Mouse (Mus musculus): ENCODE data around the gene Hoxd9. TPM values are rescaled to one million over a fixed set of nuclear protein-coding genes. Genes with fewer than 3 reads are reported as not detected.

Hoxd9 gene
- polyA plus RNA-seq, 1 experiment from 2014 or later: 1.6 TPM

DNA sequence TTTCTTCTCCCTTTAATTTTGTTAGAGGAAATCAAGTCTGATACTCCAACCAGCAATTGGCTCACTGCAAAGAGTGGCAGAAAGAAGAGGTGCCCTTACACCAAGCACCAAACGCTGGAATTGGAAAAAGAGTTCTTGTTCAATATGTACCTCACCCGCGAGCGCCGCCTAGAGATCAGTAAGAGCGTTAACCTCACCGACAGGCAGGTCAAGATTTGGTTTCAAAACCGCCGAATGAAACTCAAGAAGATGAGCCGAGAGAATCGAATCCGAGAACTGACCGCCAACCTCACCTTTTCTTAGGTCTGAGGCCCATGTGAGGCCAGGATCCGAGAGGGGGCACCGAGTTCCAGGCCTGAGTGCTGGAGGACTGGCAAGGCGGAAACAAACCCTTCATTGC is 3.5 kb upstream of the Hoxd9 start:
- H3K27ac ChIP-seq (ENCODE audit: low read depth, low read length): no peak overlapping the region
- H3K4me2 ChIP-seq (replicated peaks; ENCODE audit: low read depth): no peak overlapping the region
- H3K27me3 ChIP-seq (replicated peaks; ENCODE audit: control insufficient read depth, insufficient read depth, low read length): peaks cover 98% of the 10 kb centered on the region
- H3K4me1 ChIP-seq (replicated peaks; ENCODE audit: control insufficient read depth, insufficient read depth, low read length): 0 out of 2 replicates have a peak, but pooled peaks cover 2% of the 10 kb centered on the region
- 4% methylated on average over 16 of the region's 16 CpGs for WGBS
- H3K9ac ChIP-seq (ENCODE audit: low read depth, low read length): no peak overlapping the region
- peak overlapping the region; percentile 11; the same call in 1 of the 2 replicates for H3K4me3 ChIP-seq (ENCODE audit: low read depth, low read length)
- no peaks in the 10 kb centered on the region for H3K9me3 ChIP-seq (ENCODE audit: control insufficient read depth)
- TF ChIP-seq CTCF (IDR thresholded peaks at IDR 0.05; ENCODE audit: low read depth): peak; percentile 63
- ATAC-seq: no peak
- no peaks in the 10 kb centered on the region for H3K36me3 ChIP-seq (ENCODE audit: control insufficient read depth, insufficient read depth)

GRCm38 (mm10) chr2:74695383-74695782 is 2.1 kb upstream of the Hoxd9 start:
- Histone ChIP-seq H3K4me2 (replicated peaks; ENCODE audit: low read depth) (no peak overlapping the region), H3K9me3 (ENCODE audit: control insufficient read depth) (no peaks in the 10 kb centered on the region), H3K4me1 (replicated peaks; ENCODE audit: control insufficient read depth, insufficient read depth, low read length) (0 out of 2 replicates have a peak, but pooled peaks cover 2% of the 10 kb centered on the region), H3K4me3 (ENCODE audit: low read depth, low read length) (no peak overlapping the region), H3K27ac (ENCODE audit: low read depth, low read length) (no peak overlapping the region), H3K9ac (ENCODE audit: low read depth, low read length) (no peak overlapping the region), H3K27me3 (replicated peaks; ENCODE audit: control insufficient read depth, insufficient read depth, low read length) (peaks cover 100% of the 10 kb centered on the region), H3K36me3 (ENCODE audit: control insufficient read depth, insufficient read depth) (no peaks in the 10 kb centered on the region)
- no peak for TF ChIP-seq CTCF (IDR thresholded peaks at IDR 0.05; ENCODE audit: low read depth)
- no peak for ATAC-seq
- 8% methylated on average over 1 of the region's 1 CpGs for WGBS

DNA sequence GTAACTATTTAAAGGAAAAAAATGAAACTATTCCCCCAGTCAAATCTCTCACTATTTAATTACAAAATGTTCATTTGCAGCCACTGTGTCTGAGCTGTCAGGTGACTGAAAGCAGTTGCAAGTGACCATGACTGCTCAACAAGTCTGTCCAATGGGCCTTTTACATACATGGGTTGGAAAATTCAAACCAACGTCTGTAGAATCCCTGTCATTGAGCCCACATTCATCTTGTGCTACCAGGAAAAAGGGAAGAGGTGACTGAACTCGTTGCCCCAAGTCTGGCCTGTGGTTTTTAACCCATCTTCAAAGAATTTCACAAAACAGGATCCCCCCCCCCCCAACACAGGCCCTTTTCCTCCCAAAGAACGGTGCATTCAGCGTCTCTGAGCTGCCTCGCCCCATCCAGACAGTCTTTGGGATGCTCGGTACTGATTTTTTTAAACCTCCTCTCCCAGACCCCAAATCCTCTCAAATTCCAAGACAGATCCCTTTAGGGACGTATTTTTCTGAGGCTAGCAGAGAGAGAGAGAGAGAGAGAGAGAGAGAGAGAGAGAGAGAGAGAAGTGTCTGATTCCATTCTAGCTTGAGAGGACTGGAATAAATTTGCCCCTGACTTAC is 1.6 kb upstream of the Hoxd9 start:
- 9% methylated on average over 7 of the region's 7 CpGs for WGBS
- Histone ChIP-seq H3K36me3 (ENCODE audit: control insufficient read depth, insufficient read depth) (no peaks in the 10 kb centered on the region), H3K4me1 (replicated peaks; ENCODE audit: control insufficient read depth, insufficient read depth, low read length) (0 out of 2 replicates have a peak, but pooled peaks cover 2% of the 10 kb centered on the region), H3K9ac (ENCODE audit: low read depth, low read length) (no peak overlapping the region), H3K9me3 (ENCODE audit: control insufficient read depth) (no peaks in the 10 kb centered on the region), H3K27ac (ENCODE audit: low read depth, low read length) (no peak overlapping the region), H3K27me3 (replicated peaks; ENCODE audit: control insufficient read depth, insufficient read depth, low read length) (peaks cover 100% of the 10 kb centered on the region), H3K4me2 (replicated peaks; ENCODE audit: low read depth) (no peak overlapping the region), H3K4me3 (ENCODE audit: low read depth, low read length) (no peak overlapping the region)
- no peak for ATAC-seq
- TF ChIP-seq CTCF (IDR thresholded peaks at IDR 0.05; ENCODE audit: low read depth): no peak

DNA sequence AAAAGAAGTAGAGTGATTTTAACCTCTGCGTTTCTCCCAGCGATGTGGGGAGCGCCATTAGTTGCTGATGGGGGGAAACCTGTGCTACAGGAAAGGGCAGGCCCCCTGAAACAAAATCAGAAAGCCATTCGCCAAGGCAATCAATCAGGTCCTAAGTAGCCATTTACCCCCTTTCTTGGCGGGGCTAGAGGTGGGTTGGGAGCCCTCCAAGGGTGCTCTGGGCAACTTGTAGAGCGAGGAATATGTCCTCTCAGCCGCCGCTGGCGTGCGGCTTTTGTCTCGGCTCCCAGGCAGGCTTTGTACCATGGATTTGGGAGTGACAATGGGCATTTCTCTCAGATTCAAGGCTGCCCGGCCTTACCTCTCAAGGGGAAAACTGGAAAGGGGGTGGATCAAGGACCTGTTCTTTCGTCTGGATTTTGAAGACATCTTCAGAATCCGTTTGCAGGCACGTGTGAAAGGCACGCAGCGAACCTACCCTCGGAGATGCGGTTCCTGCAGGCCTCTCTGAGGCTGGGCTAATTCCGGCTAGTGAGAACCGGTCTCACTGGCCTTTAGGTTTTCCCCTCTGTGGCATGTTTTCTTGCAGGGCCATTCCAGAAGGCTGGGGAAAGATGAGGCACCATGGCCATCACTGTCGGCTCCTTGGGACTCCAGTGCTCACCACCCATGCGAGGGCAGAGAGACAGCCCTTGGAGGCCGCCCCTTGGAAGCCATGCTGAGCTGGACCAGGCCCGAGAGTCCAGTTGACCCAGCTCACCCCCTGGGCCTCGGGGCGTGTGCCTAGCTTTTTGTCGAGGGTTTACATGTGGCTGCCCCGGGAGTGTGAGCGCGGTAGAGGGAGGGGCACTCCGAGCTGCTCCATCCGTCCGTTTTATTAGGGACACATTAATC is 838 bp upstream of the Hoxd9 start:
- no peak for ATAC-seq
- no peaks in the 10 kb centered on the region for H3K36me3 ChIP-seq (ENCODE audit: control insufficient read depth, insufficient read depth)
- no peaks in the 10 kb centered on the region for H3K9me3 ChIP-seq (ENCODE audit: control insufficient read depth)
- WGBS: 6% methylated on average over 34 of the region's 34 CpGs
- no peak overlapping the region for H3K9ac ChIP-seq (ENCODE audit: low read depth, low read length)
- H3K4me3 ChIP-seq (ENCODE audit: low read depth, low read length): peak overlapping the region; percentile 45; the same call in 1 of the 2 replicates
- H3K27me3 ChIP-seq (replicated peaks; ENCODE audit: control insufficient read depth, insufficient read depth, low read length): peaks cover 100% of the 10 kb centered on the region
- 0 out of 2 replicates have a peak, but pooled peaks cover 2% of the 10 kb centered on the region for H3K4me1 ChIP-seq (replicated peaks; ENCODE audit: control insufficient read depth, insufficient read depth, low read length)
- 0 out of 2 replicates have a peak overlapping the region, but pooled peaks have one; percentile 17 for H3K4me2 ChIP-seq (replicated peaks; ENCODE audit: low read depth)
- TF ChIP-seq CTCF (IDR thresholded peaks at IDR 0.05; ENCODE audit: low read depth): no peak
- no peak overlapping the region for H3K27ac ChIP-seq (ENCODE audit: low read depth, low read length)

- Histone ChIP-seq H3K9me3 (ENCODE audit: control insufficient read depth) (no peaks in the 10 kb centered on the region), H3K36me3 (ENCODE audit: control insufficient read depth, insufficient read depth) (no peaks in the 10 kb centered on the region), H3K9ac (ENCODE audit: low read depth, low read length) (peak overlapping the region; percentile 40; the same call in 1 of the 2 replicates), H3K4me2 (replicated peaks; ENCODE audit: low read depth) (peak overlapping the region; percentile 65), H3K27ac (ENCODE audit: low read depth, low read length) (no peak overlapping the region), H3K4me1 (replicated peaks; ENCODE audit: control insufficient read depth, insufficient read depth, low read length) (0 out of 2 replicates have a peak, but pooled peaks cover 2% of the 10 kb centered on the region), H3K4me3 (ENCODE audit: low read depth, low read length) (peak overlapping the region; percentile 45), H3K27me3 (replicated peaks; ENCODE audit: control insufficient read depth, insufficient read depth, low read length) (peaks cover 98% of the 10 kb centered on the region)
- WGBS: under 1% methylated on average over 81 of the region's 86 CpGs
- no peak for TF ChIP-seq CTCF (IDR thresholded peaks at IDR 0.05; ENCODE audit: low read depth)
- no peak for ATAC-seq
These were observed 900 bp downstream of the Hoxd9 start for GRCm38 (mm10) chr2:74698201-74699052.
